Mouse (Mus musculus) neural tube, embryonic 13.5 days (tissue): Measurements from ENCODE around the gene Sec61a2. TPM values are rescaled to one million over a fixed set of nuclear protein-coding genes. Genes with fewer than 3 reads are reported as not detected.

ENCODE experiments used
- ATAC-seq: fragments of 200-750 bp; cut with Nextera tagmentation; 2 replicates; pipeline ENCODE4 v1.8.0; 2017; ENCODE audit warnings: low read depth, mild to moderate bottlenecking, moderate TSS enrichment, moderate library complexity
- H3K27ac ChIP-seq: fragments of 300-500 bp; sonication (generic); replicated peaks from 2 replicates; pipeline ENCODE4 v1.5.1; 2015; ENCODE audit warnings: moderate library complexity, mild to moderate bottlenecking, inconsistent platforms
- H3K27me3 ChIP-seq: fragments of 300-500 bp; sonication (generic); 2 replicates; pipeline ENCODE4 v1.6.1; 2015; ENCODE audit warnings: mild to moderate bottlenecking, inconsistent platforms
- H3K36me3 ChIP-seq: fragments of 300-500 bp; sonication (generic); 2 replicates; pipeline ENCODE4 v1.6.1; 2015; ENCODE audit warnings: mild to moderate bottlenecking, inconsistent platforms
- H3K4me1 ChIP-seq: fragments of 300-500 bp; sonication (generic); replicated peaks from 2 replicates; pipeline ENCODE4 v1.6.1; 2015; ENCODE audit warnings: inconsistent platforms
- H3K4me2 ChIP-seq: fragments of 300-500 bp; sonication (generic); 2 replicates; pipeline ENCODE4 v1.6.1; 2015; ENCODE audit warnings: inconsistent platforms, mild to moderate bottlenecking, moderate library complexity
- H3K4me3 ChIP-seq: fragments of 300-500 bp; sonication (generic); 2 replicates; pipeline ENCODE4 v1.5.1; 2015; ENCODE audit warnings: mild to moderate bottlenecking, inconsistent platforms
- H3K9ac ChIP-seq: fragments of 300-500 bp; sonication (generic); 2 replicates; pipeline ENCODE4 v1.6.1; 2015; ENCODE audit warnings: moderate library complexity, mild to moderate bottlenecking, inconsistent platforms
- H3K9me3 ChIP-seq: fragments of 300-500 bp; sonication (generic); 2 replicates; pipeline ENCODE4 v1.6.1; 2016; ENCODE audit warnings: inconsistent platforms
- WGBS: fragments of 180-500 bp; shearing (Covaris S2); methylation state at CpG from one replicate; pipeline ENCODE4 v1.1.7; 2015; 5-methylcytosine and 5-hydroxymethylcytosine counted together
- polyA plus RNA-seq: library from polyadenylated mRNA; unstranded; fragments of >200 nt; fragmentation: Nextera tagmentation; extraction: Ambion mirVana; gene quantifications from 2 replicates; pipeline ENCODE4 v1.2.1, GENCODE M21; 2015

Gene Sec61a2
- polyA plus RNA-seq, 1 experiment from 2014 or later: 106 TPM

GRCm38 (mm10) chr2:5930291-5931054, 35.2 kb upstream of the Sec61a2 start:
- Histone ChIP-seq H3K27ac (no peak overlapping the region), H3K36me3 (peaks cover 40% of the 10 kb centered on the region), H3K4me2 (no peak overlapping the region), H3K27me3 (no peaks in the 10 kb centered on the region), H3K9ac (no peak overlapping the region), H3K9me3 (no peaks in the 10 kb centered on the region), H3K4me1 (no peaks in the 10 kb centered on the region), H3K4me3 (no peak overlapping the region)
- WGBS: 95% methylated on average over 18 of the region's 18 CpGs
- ATAC-seq: no peak

GRCm38 (mm10) chr2:5929793-5930192, 34.6 kb upstream of the Sec61a2 start:
- Histone ChIP-seq H3K27ac (no peak overlapping the region), H3K27me3 (no peaks in the 10 kb centered on the region), H3K4me2 (no peak overlapping the region), H3K9me3 (no peaks in the 10 kb centered on the region), H3K4me3 (no peak overlapping the region), H3K4me1 (no peaks in the 10 kb centered on the region), H3K36me3 (peaks cover 40% of the 10 kb centered on the region), H3K9ac (no peak overlapping the region)
- 92% methylated on average over 5 of the region's 5 CpGs for WGBS
- ATAC-seq: no peak

GRCm38 (mm10) chr2:5927481-5927880, 32.2 kb upstream of the Sec61a2 start:
- no peak for ATAC-seq
- WGBS: 97% methylated on average over 5 of the region's 5 CpGs
- H3K4me3 ChIP-seq: no peak overlapping the region
- H3K4me1 ChIP-seq: no peaks in the 10 kb centered on the region
- no peaks in the 10 kb centered on the region for H3K9me3 ChIP-seq
- peaks cover 40% of the 10 kb centered on the region for H3K36me3 ChIP-seq
- no peak overlapping the region for H3K4me2 ChIP-seq
- no peaks in the 10 kb centered on the region for H3K27me3 ChIP-seq
- no peak overlapping the region for H3K27ac ChIP-seq
- no peak overlapping the region for H3K9ac ChIP-seq

GRCm38 (mm10) chr2:5923786-5924185, 28.6 kb upstream of the Sec61a2 start:
- Histone ChIP-seq H3K4me3 (no peak overlapping the region), H3K36me3 (peaks cover 46% of the 10 kb centered on the region), H3K9ac (no peak overlapping the region), H3K27ac (no peak overlapping the region), H3K4me1 (no peaks in the 10 kb centered on the region), H3K9me3 (no peaks in the 10 kb centered on the region), H3K4me2 (no peak overlapping the region), H3K27me3 (no peaks in the 10 kb centered on the region)
- no peak for ATAC-seq
- 84% methylated on average over 9 of the region's 9 CpGs for WGBS

- Histone ChIP-seq H3K27me3 (no peaks in the 10 kb centered on the region), H3K9me3 (no peaks in the 10 kb centered on the region), H3K4me3 (no peak overlapping the region), H3K9ac (no peak overlapping the region), H3K4me2 (no peak overlapping the region), H3K27ac (no peak overlapping the region), H3K36me3 (peaks cover 40% of the 10 kb centered on the region), H3K4me1 (no peaks in the 10 kb centered on the region)
- 94% methylated on average over 6 of the region's 6 CpGs for WGBS
- no peak for ATAC-seq
Measured at GRCm38 (mm10) chr2:5922823-5923222, 27.6 kb upstream of the Sec61a2 start.

GRCm38 (mm10) chr2:5911282-5911965, 16.2 kb upstream of the Sec61a2 start:
- 60% methylated on average over 16 of the region's 16 CpGs for WGBS
- H3K27me3 ChIP-seq: no peaks in the 10 kb centered on the region
- H3K4me1 ChIP-seq: 0 out of 2 replicates have a peak, but pooled peaks cover 5% of the 10 kb centered on the region
- 0 out of 2 replicates have a peak overlapping the region, but pooled peaks have one; percentile 4 for H3K4me2 ChIP-seq
- 0 out of 2 replicates have a peak overlapping the region, but pooled peaks have one; percentile 2 for H3K9ac ChIP-seq
- no peak for ATAC-seq
- H3K9me3 ChIP-seq: no peaks in the 10 kb centered on the region
- H3K4me3 ChIP-seq: no peak overlapping the region
- peak overlapping the region; percentile 33; the same call in 1 of the 2 replicates for H3K27ac ChIP-seq
- peaks cover 16% of the 10 kb centered on the region for H3K36me3 ChIP-seq

- H3K27ac ChIP-seq: no peak overlapping the region; the same call in 1 of the 2 replicates
- H3K9me3 ChIP-seq: no peaks in the 10 kb centered on the region
- H3K4me2 ChIP-seq: no peak overlapping the region
- no peak for ATAC-seq
- H3K4me3 ChIP-seq: no peak overlapping the region
- 0 out of 2 replicates have a peak, but pooled peaks cover 3% of the 10 kb centered on the region for H3K4me1 ChIP-seq
- peaks cover 26% of the 10 kb centered on the region for H3K36me3 ChIP-seq
- no peak overlapping the region for H3K9ac ChIP-seq
- 46% methylated on average over 3 of the region's 3 CpGs for WGBS
- H3K27me3 ChIP-seq: no peaks in the 10 kb centered on the region
Measured at GRCm38 (mm10) chr2:5906625-5907024, 11.4 kb upstream of the Sec61a2 start.

- no peak overlapping the region for H3K4me3 ChIP-seq
- no peak overlapping the region for H3K9ac ChIP-seq
- no peak overlapping the region for H3K4me2 ChIP-seq
- no peaks in the 10 kb centered on the region for H3K9me3 ChIP-seq
- H3K27ac ChIP-seq: no peak overlapping the region
- no peaks in the 10 kb centered on the region for H3K4me1 ChIP-seq
- 33% methylated on average over 5 of the region's 5 CpGs for WGBS
- peaks cover 27% of the 10 kb centered on the region for H3K36me3 ChIP-seq
- no peaks in the 10 kb centered on the region for H3K27me3 ChIP-seq
- no peak for ATAC-seq
Measured at GRCm38 (mm10) chr2:5906092-5906491, 10.9 kb upstream of the Sec61a2 start.

GRCm38 (mm10) chr2:5900145-5900544, 4.9 kb upstream of the Sec61a2 start:
- Histone ChIP-seq H3K4me3 (no peak overlapping the region), H3K27me3 (no peaks in the 10 kb centered on the region), H3K4me2 (no peak overlapping the region), H3K36me3 (peaks cover 48% of the 10 kb centered on the region), H3K4me1 (no peaks in the 10 kb centered on the region), H3K9me3 (no peaks in the 10 kb centered on the region), H3K27ac (no peak overlapping the region), H3K9ac (no peak overlapping the region)
- no peak for ATAC-seq
- WGBS: 54% methylated on average over 5 of the region's 5 CpGs

GRCm38 (mm10) chr2:5894296-5894695, 936 bp downstream of the Sec61a2 start:
- Histone ChIP-seq H3K4me3 (peak overlapping the region; percentile 70), H3K27ac (no peak overlapping the region), H3K4me2 (peak overlapping the region; percentile 68), H3K9me3 (no peaks in the 10 kb centered on the region), H3K4me1 (peaks cover 12% of the 10 kb centered on the region), H3K36me3 (peaks cover 41% of the 10 kb centered on the region), H3K27me3 (no peaks in the 10 kb centered on the region), H3K9ac (peak overlapping the region; percentile 94)
- WGBS: 35% methylated on average over 11 of the region's 11 CpGs
- ATAC-seq: 0 out of 2 replicates have a peak, but pooled peaks have one; percentile 30

GRCm38 (mm10) chr2:5889412-5889811, 5.8 kb downstream of the Sec61a2 start:
- H3K27me3 ChIP-seq: no peaks in the 10 kb centered on the region
- WGBS: 85% methylated on average over 2 of the region's 2 CpGs
- H3K4me2 ChIP-seq: no peak overlapping the region
- H3K4me1 ChIP-seq: peaks cover 10% of the 10 kb centered on the region
- no peak overlapping the region for H3K4me3 ChIP-seq
- H3K9me3 ChIP-seq: no peaks in the 10 kb centered on the region
- no peak overlapping the region for H3K9ac ChIP-seq
- peaks cover 63% of the 10 kb centered on the region for H3K36me3 ChIP-seq
- no peak overlapping the region for H3K27ac ChIP-seq
- no peak for ATAC-seq

GRCm38 (mm10) chr2:5888865-5889264, 6.4 kb downstream of the Sec61a2 start:
- peaks cover 66% of the 10 kb centered on the region for H3K36me3 ChIP-seq
- whole genome bisulfite sequencing: 89% methylated on average over 5 of the region's 5 CpGs

More at GRCm38 (mm10) chr2:5888865-5889264, 6.4 kb downstream of the Sec61a2 start:
- H3K4me3 ChIP-seq: no peak overlapping the region
- H3K4me2 ChIP-seq: no peak overlapping the region
- no peak overlapping the region for H3K27ac ChIP-seq
- H3K9me3 ChIP-seq: no peaks in the 10 kb centered on the region
- no peak for ATAC-seq
- H3K9ac ChIP-seq: no peak overlapping the region
- peaks cover 6% of the 10 kb centered on the region for H3K4me1 ChIP-seq
- H3K27me3 ChIP-seq: no peaks in the 10 kb centered on the region
